Mouse (Mus musculus): ENCODE measurements around the gene Plcb3.

GRCm38 (mm10) chr19:6969665-6970381, 6.4 kb downstream of the Plcb3 start:
- peak; percentile 79; the same call in 1 of the 2 replicates for TF ChIP-seq CTCF (IDR thresholded peaks at IDR 0.05; ENCODE audit: extremely low read depth, insufficient read length, insufficient replicate concordance, low read depth, low read length)
- peak; percentile 94 for TF ChIP-seq POLR2A (IDR thresholded peaks at IDR 0.05; ENCODE audit: low read depth, low read length)

Data from small intestine, adult 2 months (tissue).